Mouse (Mus musculus): Measurements from ENCODE around the gene Sympk.

GRCm38 (mm10) chr7:19068707-19069106 lies 44.5 kb downstream of the Sympk start:
- TF ChIP-seq GABPA (IDR thresholded peaks at IDR 0.05; ENCODE audit: low read depth, low read length): no peak
- TF ChIP-seq CHD1 (IDR thresholded peaks at IDR 0.05; ENCODE audit: low read depth, low read length): no peak
- no peak for TF ChIP-seq POLR2A (IDR thresholded peaks at IDR 0.05; ENCODE audit: control insufficient read depth in 1 of 2, insufficient read depth in 1 of 2, low read depth in 1 of 2, low read length in 2 of 2, poor library complexity in 1 of 2)

Measured in MEL (cell line).